Mouse (Mus musculus): Measurements from ENCODE around the gene Ascl1. TPM values are rescaled to one million over a fixed set of nuclear protein-coding genes. Genes with fewer than 3 reads are reported as not detected.

The Ascl1 gene
- polyA plus RNA-seq (2015; fragmentation: Nextera tagmentation; extraction: Ambion mirVana) = 0.44 and 0.52 TPM in 2 replicates

GRCm38 (mm10) chr10:87493576-87493975, at the start of gene Ascl1:
Ascl1 (minus strand) TSS chr10:87493660.
- no peak within 1 kb of the TSS for H3K9ac ChIP-seq (replicated peaks; ENCODE audit: low read depth)
- H3K27ac ChIP-seq (ENCODE audit: low read length) = no peak within 1 kb of the TSS
- peak within 1 kb of the TSS; percentile 85 for H3K4me2 ChIP-seq (replicated peaks; ENCODE audit: low read depth, low read length)
- peaks cover 54% of the 10 kb centered on the region for H3K27me3 ChIP-seq (replicated peaks; ENCODE audit: insufficient read depth, low read length)
- no peaks in the 10 kb centered on the region; the same call in 1 of the 2 replicates for H3K4me1 ChIP-seq (ENCODE audit: insufficient read depth, low read depth, low read length)
- no peaks in the 10 kb centered on the region for H3K36me3 ChIP-seq (ENCODE audit: insufficient read depth, low read length)
- no peak for DNase-seq (ENCODE audit: low spot score)
- no peaks in the 10 kb centered on the region for H3K9me3 ChIP-seq (ENCODE audit: low read length)
- 0 out of 2 replicates have a peak, but pooled peaks have one; percentile 6 for ATAC-seq
- TF ChIP-seq CTCF (IDR thresholded peaks at IDR 0.05) = no peak
- TF ChIP-seq EP300 (IDR thresholded peaks at IDR 0.05) = no peak
- peak within 1 kb of the TSS; percentile 45 for H3K4me3 ChIP-seq (ENCODE audit: low read depth, low read length)
- 0% methylated on average over 23 of the region's 34 CpGs for whole genome bisulfite sequencing

GRCm38 (mm10) chr10:87534172-87534571, 40.7 kb upstream of the Ascl1 start:
- no peaks in the 10 kb centered on the region for H3K9me3 ChIP-seq (ENCODE audit: low read length)
- DNase-seq (ENCODE audit: low spot score) = no peak
- no peak for ATAC-seq
- no peak overlapping the region for H3K27ac ChIP-seq (ENCODE audit: low read length)
- H3K4me3 ChIP-seq (ENCODE audit: low read depth, low read length) = no peak overlapping the region
- 76% methylated on average over 1 of the region's 1 CpGs for WGBS
- H3K9ac ChIP-seq (replicated peaks; ENCODE audit: low read depth) = no peak overlapping the region
- no peaks in the 10 kb centered on the region for H3K36me3 ChIP-seq (ENCODE audit: insufficient read depth, low read length)
- no peak overlapping the region for H3K4me2 ChIP-seq (replicated peaks; ENCODE audit: low read depth, low read length)
- H3K27me3 ChIP-seq (replicated peaks; ENCODE audit: insufficient read depth, low read length) = no peaks in the 10 kb centered on the region
- no peaks in the 10 kb centered on the region for H3K4me1 ChIP-seq (ENCODE audit: insufficient read depth, low read depth, low read length)
- TF ChIP-seq CTCF (IDR thresholded peaks at IDR 0.05) = no peak
- TF ChIP-seq EP300 (IDR thresholded peaks at IDR 0.05) = no peak

GRCm38 (mm10) chr10:87521646-87522045, 28.2 kb upstream of the Ascl1 start, which contains the start of gene Pah:
Pah (plus strand) TSS chr10:87521795.
- Histone ChIP-seq H3K9me3 (ENCODE audit: low read length) (no peaks in the 10 kb centered on the region), H3K4me2 (replicated peaks; ENCODE audit: low read depth, low read length) (no peak within 1 kb of the TSS), H3K36me3 (ENCODE audit: insufficient read depth, low read length) (no peaks in the 10 kb centered on the region), H3K4me3 (ENCODE audit: low read depth, low read length) (no peak within 1 kb of the TSS), H3K4me1 (ENCODE audit: insufficient read depth, low read depth, low read length) (no peaks in the 10 kb centered on the region), H3K27ac (ENCODE audit: low read length) (no peak within 1 kb of the TSS), H3K9ac (replicated peaks; ENCODE audit: low read depth) (no peak within 1 kb of the TSS), H3K27me3 (replicated peaks; ENCODE audit: insufficient read depth, low read length) (no peaks in the 10 kb centered on the region)
- ATAC-seq (no peak), DNase-seq (ENCODE audit: low spot score) (no peak)
- 66% methylated on average over 5 of the region's 5 CpGs for WGBS
- TF ChIP-seq CTCF (IDR thresholded peaks at IDR 0.05) (no peak), EP300 (IDR thresholded peaks at IDR 0.05) (no peak)

- H3K9ac ChIP-seq (replicated peaks; ENCODE audit: low read depth) = no peak overlapping the region
- no peak for ATAC-seq
- no peak overlapping the region for H3K4me3 ChIP-seq (ENCODE audit: low read depth, low read length)
- WGBS = 64% methylated on average over 4 of the region's 4 CpGs
- TF ChIP-seq EP300 (IDR thresholded peaks at IDR 0.05) = no peak
- no peak for TF ChIP-seq CTCF (IDR thresholded peaks at IDR 0.05)
- no peak for DNase-seq (ENCODE audit: low spot score)
- no peaks in the 10 kb centered on the region for H3K9me3 ChIP-seq (ENCODE audit: low read length)
- H3K27ac ChIP-seq (ENCODE audit: low read length) = no peak overlapping the region
- H3K4me2 ChIP-seq (replicated peaks; ENCODE audit: low read depth, low read length) = no peak overlapping the region
- no peaks in the 10 kb centered on the region for H3K4me1 ChIP-seq (ENCODE audit: insufficient read depth, low read depth, low read length)
- no peaks in the 10 kb centered on the region for H3K27me3 ChIP-seq (replicated peaks; ENCODE audit: insufficient read depth, low read length)
- no peaks in the 10 kb centered on the region for H3K36me3 ChIP-seq (ENCODE audit: insufficient read depth, low read length)
Observed at GRCm38 (mm10) chr10:87520401-87521116, 27.1 kb upstream of the Ascl1 start.

GRCm38 (mm10) chr10:87518585-87518984, 25.1 kb upstream of the Ascl1 start:
- TF ChIP-seq EP300 (IDR thresholded peaks at IDR 0.05) (no peak), CTCF (IDR thresholded peaks at IDR 0.05) (no peak)
- no peaks in the 10 kb centered on the region for H3K4me1 ChIP-seq (ENCODE audit: insufficient read depth, low read depth, low read length)
- H3K27me3 ChIP-seq (replicated peaks; ENCODE audit: insufficient read depth, low read length) = no peaks in the 10 kb centered on the region
- no peaks in the 10 kb centered on the region for H3K9me3 ChIP-seq (ENCODE audit: low read length)
- no peak overlapping the region for H3K4me2 ChIP-seq (replicated peaks; ENCODE audit: low read depth, low read length)
- DNase-seq (ENCODE audit: low spot score) (no peak), ATAC-seq (no peak)
- H3K4me3 ChIP-seq (ENCODE audit: low read depth, low read length) = no peak overlapping the region
- H3K27ac ChIP-seq (ENCODE audit: low read length) = no peak overlapping the region
- H3K36me3 ChIP-seq (ENCODE audit: insufficient read depth, low read length) = no peaks in the 10 kb centered on the region
- no peak overlapping the region for H3K9ac ChIP-seq (replicated peaks; ENCODE audit: low read depth)
- WGBS = 64% methylated on average over 2 of the region's 2 CpGs

- no peak overlapping the region for H3K9ac ChIP-seq (replicated peaks; ENCODE audit: low read depth)
- H3K9me3 ChIP-seq (ENCODE audit: low read length) = no peaks in the 10 kb centered on the region
- peak; percentile 25; the same call in 1 of the 2 replicates for TF ChIP-seq CTCF (IDR thresholded peaks at IDR 0.05)
- TF ChIP-seq EP300 (IDR thresholded peaks at IDR 0.05) = no peak
- H3K27ac ChIP-seq (ENCODE audit: low read length) = no peak overlapping the region
- ATAC-seq (no peak), DNase-seq (ENCODE audit: low spot score) (no peak)
- no peaks in the 10 kb centered on the region for H3K4me1 ChIP-seq (ENCODE audit: insufficient read depth, low read depth, low read length)
- H3K36me3 ChIP-seq (ENCODE audit: insufficient read depth, low read length) = no peaks in the 10 kb centered on the region
- H3K27me3 ChIP-seq (replicated peaks; ENCODE audit: insufficient read depth, low read length) = no peaks in the 10 kb centered on the region
- no peak overlapping the region for H3K4me3 ChIP-seq (ENCODE audit: low read depth, low read length)
- no peak overlapping the region for H3K4me2 ChIP-seq (replicated peaks; ENCODE audit: low read depth, low read length)
Observed at GRCm38 (mm10) chr10:87513052-87513451, 19.6 kb upstream of the Ascl1 start.
